Mouse (Mus musculus) bone marrow macrophage, adult 2 months (primary cell): ENCODE results near the gene Trim25.

Experiments
- CTCF ChIP-seq: IDR thresholded peaks from 2 replicates; pipeline ENCODE4 v1.5.1; 2012; ENCODE audit warnings: low read depth, mild to moderate bottlenecking, low read length, moderate library complexity
- POLR2A ChIP-seq: IDR thresholded peaks from 2 replicates; pipeline ENCODE4 v1.6.1; 2012; ENCODE audit warnings: mild to moderate bottlenecking, low read depth, low read length, borderline replicate concordance

- TF ChIP-seq CTCF = no peak
- no peak for TF ChIP-seq POLR2A
These were observed 1.3 kb downstream of the Trim25 start for GRCm38 (mm10) chr11:89000527-89000819.
